Mouse (Mus musculus) adrenal gland, adult 8-10 months (tissue): ENCODE measurements around the gene Slfn1. TPM values are rescaled to one million over a fixed set of nuclear protein-coding genes. Genes with fewer than 3 reads are reported as not detected.

ENCODE experiments used
- total RNA-seq, 4 experiments: library from RNA; stranded (reverse); gene quantifications; 2 replicates each; pipeline ENCODE4 v1.2.4; 2022

Slfn1 gene
- total RNA-seq, 4 experiments from 2014 or later: 0.14 to 0.38 (median 0.24) TPM

Other genes starting within 250 kb of the Slfn1 start
- gene Rffl, start 245.6 kb upstream of the Slfn1 start, total RNA-seq: 10 to 100 TPM in 2 of 4 experiments, 1 to 10 TPM in 2; 9.0 to 12.4 (median 10.5) TPM
- gene Rad51d, start 226.2 kb upstream of the Slfn1 start, total RNA-seq: 10 to 100 TPM; 13.4 to 20.9 (median 18.1) TPM
- under 1 TPM in 3 of 4 experiments, not detected in 1; 0.14 to 0.43 (median 0.35) TPM for gene Fndc8, start 224.7 kb upstream of the Slfn1 start, total RNA-seq
- gene Nle1, start 208.4 kb upstream of the Slfn1 start, total RNA-seq: 10 to 100 TPM; 21.8 to 32.6 (median 26.9) TPM
- gene Unc45b, start 206.3 kb upstream of the Slfn1 start, total RNA-seq: 1 to 10 TPM; 6.1 to 9.6 (median 7.4) TPM
- gene Slfn5, start 165.5 kb upstream of the Slfn1 start, total RNA-seq: 10 to 100 TPM; 23.4 to 47.5 (median 37.3) TPM
- gene Slfn9, start 125.0 kb upstream of the Slfn1 start, total RNA-seq: 10 to 100 TPM in 2 of 4 experiments, 1 to 10 TPM in 2; 7.4 to 11.7 (median 9.1) TPM
- gene Slfn8, start 96.0 kb upstream of the Slfn1 start, total RNA-seq: 1 to 10 TPM; 1.9 to 5.4 (median 3.5) TPM
- gene Slfn2, start 51.7 kb upstream of the Slfn1 start, total RNA-seq: 1 to 10 TPM; 4.8 to 7.0 (median 6.1) TPM
- gene Slfn4, start 58.3 kb downstream of the Slfn1 start, total RNA-seq: under 1 TPM; 0.15 to 0.30 (median 0.23) TPM
- gene Slfn3, start 74.5 kb downstream of the Slfn1 start, total RNA-seq: 1 to 10 TPM; 2.5 to 4.0 (median 3.5) TPM
- not detected for gene Slfn14, start 169.9 kb downstream of the Slfn1 start, total RNA-seq
- 100 to 1,000 TPM; 110 to 118 (median 117) TPM for gene Ap2b1, start 182.2 kb downstream of the Slfn1 start, total RNA-seq
- gene Pex12, start 185.7 kb downstream of the Slfn1 start, total RNA-seq: 10 to 100 TPM; 17.3 to 24.2 (median 20.4) TPM